Mouse (Mus musculus) limb, embryonic 11.5 days (tissue): Measurements from ENCODE around the gene Casq2. TPM values are rescaled to one million over a fixed set of nuclear protein-coding genes. Genes with fewer than 3 reads are reported as not detected.

Source experiments
- ATAC-seq: fragments of 200-750 bp; cut with Nextera tagmentation; 2 replicates; pipeline ENCODE4 v1.8.0; 2017; ENCODE audit warnings: low read depth; ENCODE audit not compliant: insufficient number of reproducible peaks, low FRiP score, low TSS enrichment
- DNase-seq: peaks from one replicate; pipeline ENCODE4 v3.0.0-alpha.2; 2015; ENCODE audit warnings: low spot score
- H3K27ac ChIP-seq: fragments of 300-500 bp; sonication (generic); replicated peaks from 2 replicates; pipeline ENCODE4 v1.5.1; 2014; ENCODE audit warnings: low read depth, mild to moderate bottlenecking, low read length
- H3K27me3 ChIP-seq: fragments of 300-500 bp; sonication (generic); 2 replicates; pipeline ENCODE4 v1.6.1; 2014; ENCODE audit warnings: mild to moderate bottlenecking, low read length, mixed read lengths; ENCODE audit not compliant: control insufficient read depth, insufficient read depth
- H3K36me3 ChIP-seq: fragments of 300-500 bp; sonication (generic); 2 replicates; pipeline ENCODE4 v1.6.1; 2014; ENCODE audit warnings: mild to moderate bottlenecking, low read length, moderate library complexity, mixed read lengths; ENCODE audit not compliant: control insufficient read depth, insufficient read depth
- H3K4me1 ChIP-seq: fragments of 300-500 bp; sonication (generic); 2 replicates; pipeline ENCODE4 v1.6.1; 2014; ENCODE audit warnings: low read length, mixed read lengths; ENCODE audit not compliant: control insufficient read depth, insufficient read depth
- H3K4me2 ChIP-seq: fragments of 300-500 bp; sonication (generic); 2 replicates; pipeline ENCODE4 v1.6.1; 2014; ENCODE audit warnings: low read depth, mild to moderate bottlenecking, moderate library complexity; ENCODE audit not compliant: severe bottlenecking
- H3K4me3 ChIP-seq: fragments of 300-500 bp; sonication (generic); 2 replicates; pipeline ENCODE4 v1.5.1; 2014; ENCODE audit warnings: low read depth, low read length
- H3K9ac ChIP-seq: fragments of 300-500 bp; sonication (generic); 2 replicates; pipeline ENCODE4 v1.6.1; 2014; ENCODE audit warnings: mild to moderate bottlenecking, low read length
- H3K9me3 ChIP-seq: fragments of 300-500 bp; sonication (generic); 2 replicates; pipeline ENCODE4 v1.6.1; 2016; ENCODE audit warnings: low read length; ENCODE audit not compliant: control insufficient read depth
- whole genome bisulfite sequencing: fragments of 180-500 bp; shearing (Covaris S2); extraction: QIAGEN DNeasy Blood & Tissue Kit; methylation state at CpG from one replicate; pipeline ENCODE4 v1.1.7; 2014; 5-methylcytosine and 5-hydroxymethylcytosine counted together
- polyA plus RNA-seq: library from polyadenylated mRNA; unstranded; fragments of >200 nt; fragmentation: Nextera tagmentation; extraction: Ambion mirVana; gene quantifications from 2 replicates; pipeline ENCODE4 v1.2.1, GENCODE M21; 2014

Gene Casq2
- polyA plus RNA-seq, 1 experiment from 2014 or later: 2.4 TPM

GRCm38 (mm10) chr3:102108201-102108600, 22.0 kb downstream of the Casq2 start:
- Histone ChIP-seq H3K27me3 (no peaks in the 10 kb centered on the region), H3K4me2 (no peak overlapping the region), H3K27ac (no peak overlapping the region), H3K9ac (no peak overlapping the region), H3K36me3 (no peaks in the 10 kb centered on the region), H3K4me3 (no peak overlapping the region), H3K4me1 (no peaks in the 10 kb centered on the region), H3K9me3 (no peaks in the 10 kb centered on the region)
- WGBS: 93% methylated on average over 3 of the region's 3 CpGs
- no peak for ATAC-seq
- DNase-seq: no peak

- WGBS: 88% methylated on average over 7 of the region's 7 CpGs
- no peak for ATAC-seq
- H3K4me2 ChIP-seq: no peak overlapping the region
Observed at GRCm38 (mm10) chr3:102111979-102112599, 25.9 kb downstream of the Casq2 start.

DNA sequence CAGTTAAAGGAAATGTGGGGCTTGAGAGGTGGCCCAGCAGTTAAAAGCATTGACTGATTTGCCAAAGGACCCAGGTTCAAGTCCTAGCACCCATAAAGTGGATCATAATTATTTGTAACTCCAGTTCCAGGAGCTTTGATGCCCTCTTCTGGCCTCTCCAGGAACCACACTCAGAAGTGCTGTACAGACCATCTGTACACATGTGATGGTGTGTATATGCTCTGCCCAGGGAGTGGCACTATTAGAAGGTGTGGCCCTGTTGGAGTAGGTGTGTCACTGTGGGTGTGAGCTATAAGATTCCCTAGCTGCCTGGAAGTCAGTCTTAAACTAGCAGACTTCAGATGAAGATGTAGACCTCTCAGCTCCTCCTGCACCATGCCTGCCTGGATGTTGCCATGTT, 34.7 kb downstream of the Casq2 start:
- Histone ChIP-seq H3K27ac (no peak overlapping the region), H3K27me3 (no peaks in the 10 kb centered on the region), H3K36me3 (no peaks in the 10 kb centered on the region), H3K9me3 (no peaks in the 10 kb centered on the region), H3K4me2 (no peak overlapping the region), H3K4me1 (no peaks in the 10 kb centered on the region), H3K4me3 (no peak overlapping the region), H3K9ac (no peak overlapping the region)
- ATAC-seq: no peak
- DNase-seq: no peak

More at GRCm38 (mm10) chr3:102111979-102112599, 25.9 kb downstream of the Casq2 start:
- DNase-seq: no peak
- H3K4me3 ChIP-seq: no peak overlapping the region
- no peaks in the 10 kb centered on the region for H3K36me3 ChIP-seq
- no peaks in the 10 kb centered on the region for H3K9me3 ChIP-seq
- H3K9ac ChIP-seq: no peak overlapping the region
- H3K4me1 ChIP-seq: no peaks in the 10 kb centered on the region
- H3K27ac ChIP-seq: no peak overlapping the region
- H3K27me3 ChIP-seq: no peaks in the 10 kb centered on the region

GRCm38 (mm10) chr3:102122046-102122445, 35.8 kb downstream of the Casq2 start:
- Histone ChIP-seq H3K9ac (no peak overlapping the region), H3K27ac (no peak overlapping the region), H3K9me3 (no peaks in the 10 kb centered on the region), H3K36me3 (no peaks in the 10 kb centered on the region), H3K4me3 (no peak overlapping the region), H3K4me2 (no peak overlapping the region), H3K4me1 (no peaks in the 10 kb centered on the region), H3K27me3 (no peaks in the 10 kb centered on the region)
- ATAC-seq (no peak), DNase-seq (peak; percentile 27)
- 71% methylated on average over 7 of the region's 7 CpGs for WGBS

DNA sequence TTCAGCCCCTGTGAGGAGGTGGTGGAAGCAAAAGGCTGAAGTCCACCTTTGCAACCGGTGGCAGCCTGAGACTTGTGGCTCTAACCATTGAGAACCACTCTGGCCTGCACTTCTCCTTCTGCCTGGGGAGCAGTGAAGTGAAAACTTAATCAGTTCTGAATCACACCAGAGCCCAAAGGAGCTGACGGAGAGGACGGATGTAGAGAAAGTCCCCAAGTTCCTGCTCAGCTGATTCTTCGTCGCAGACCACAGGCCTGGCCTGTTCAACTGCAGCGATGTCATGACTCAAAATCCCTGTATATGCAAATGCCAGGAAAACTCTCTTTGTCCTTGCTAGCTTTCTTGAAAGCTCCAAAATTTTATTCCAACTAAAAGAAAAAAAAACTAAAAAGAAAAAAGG, 37.4 kb downstream of the Casq2 start:
- H3K4me1 ChIP-seq: no peaks in the 10 kb centered on the region

GRCm38 (mm10) chr3:102125546-102125945, 39.3 kb downstream of the Casq2 start:
- Histone ChIP-seq H3K9me3 (no peaks in the 10 kb centered on the region), H3K9ac (no peak overlapping the region), H3K4me1 (no peaks in the 10 kb centered on the region), H3K27me3 (no peaks in the 10 kb centered on the region), H3K36me3 (no peaks in the 10 kb centered on the region), H3K4me2 (no peak overlapping the region), H3K4me3 (no peak overlapping the region), H3K27ac (no peak overlapping the region)
- 93% methylated on average over 1 of the region's 1 CpGs for WGBS
- no peak for DNase-seq
- ATAC-seq: no peak

More for the DNA sequence above, 37.4 kb downstream of the Casq2 start:
- H3K36me3 ChIP-seq: no peaks in the 10 kb centered on the region
- no peak overlapping the region for H3K4me3 ChIP-seq
- no peak overlapping the region for H3K4me2 ChIP-seq
- H3K27me3 ChIP-seq: no peaks in the 10 kb centered on the region
- DNase-seq: no peak
- H3K27ac ChIP-seq: no peak overlapping the region
- 88% methylated on average over 6 of the region's 6 CpGs for WGBS
- no peak overlapping the region for H3K9ac ChIP-seq
- no peaks in the 10 kb centered on the region for H3K9me3 ChIP-seq
- ATAC-seq: no peak

DNA sequence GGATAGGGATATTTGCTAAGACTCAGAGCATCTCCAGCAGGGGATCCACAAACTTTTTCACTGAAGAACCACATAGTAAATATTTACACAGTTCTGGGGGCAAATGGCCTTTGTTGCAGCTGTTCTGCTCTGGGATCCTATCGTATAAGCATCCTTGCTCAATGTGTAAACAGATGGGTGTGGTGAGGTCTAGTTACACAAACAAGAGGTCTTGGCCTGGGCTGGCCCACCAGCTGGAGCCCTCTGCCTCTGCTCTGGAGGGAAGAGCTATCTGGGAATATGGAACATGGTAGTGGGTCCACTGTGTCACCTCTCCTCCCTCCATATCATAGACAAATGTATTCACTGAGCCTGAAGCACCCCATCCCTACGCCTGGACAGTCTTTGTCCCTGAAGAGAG, 40.9 kb downstream of the Casq2 start:
- ATAC-seq (no peak), DNase-seq (no peak)
- Histone ChIP-seq H3K9ac (no peak overlapping the region), H3K27ac (no peak overlapping the region), H3K27me3 (no peaks in the 10 kb centered on the region), H3K36me3 (no peaks in the 10 kb centered on the region), H3K9me3 (no peaks in the 10 kb centered on the region), H3K4me1 (no peaks in the 10 kb centered on the region), H3K4me3 (no peak overlapping the region), H3K4me2 (no peak overlapping the region)
- 63% methylated on average over 2 of the region's 2 CpGs for WGBS

DNA sequence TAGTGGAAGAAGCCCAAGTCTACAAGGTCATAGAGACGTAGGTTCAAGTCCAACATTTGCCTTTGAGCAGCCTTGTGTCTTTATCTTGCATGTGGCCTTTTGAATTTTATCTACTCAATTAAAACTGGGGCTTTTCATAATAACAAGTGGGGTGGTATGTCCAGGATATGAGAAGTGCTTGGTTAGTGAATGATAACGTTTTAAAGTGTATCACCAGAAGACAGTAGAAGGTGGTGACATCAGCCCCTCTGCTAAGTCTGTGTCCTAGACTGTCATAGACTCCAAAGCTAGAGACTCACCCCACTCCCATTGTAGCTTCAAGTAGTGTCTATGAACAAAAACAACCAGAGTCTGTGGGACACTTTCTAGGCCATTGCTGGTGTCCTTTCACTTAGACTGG, 42.0 kb downstream of the Casq2 start:
- ATAC-seq: no peak
- Histone ChIP-seq H3K9me3 (no peaks in the 10 kb centered on the region), H3K27me3 (no peaks in the 10 kb centered on the region), H3K27ac (no peak overlapping the region), H3K4me3 (no peak overlapping the region), H3K4me2 (no peak overlapping the region), H3K9ac (no peak overlapping the region), H3K36me3 (no peaks in the 10 kb centered on the region), H3K4me1 (no peaks in the 10 kb centered on the region)
- WGBS: 88% methylated on average over 2 of the region's 2 CpGs
- DNase-seq: no peak

DNA sequence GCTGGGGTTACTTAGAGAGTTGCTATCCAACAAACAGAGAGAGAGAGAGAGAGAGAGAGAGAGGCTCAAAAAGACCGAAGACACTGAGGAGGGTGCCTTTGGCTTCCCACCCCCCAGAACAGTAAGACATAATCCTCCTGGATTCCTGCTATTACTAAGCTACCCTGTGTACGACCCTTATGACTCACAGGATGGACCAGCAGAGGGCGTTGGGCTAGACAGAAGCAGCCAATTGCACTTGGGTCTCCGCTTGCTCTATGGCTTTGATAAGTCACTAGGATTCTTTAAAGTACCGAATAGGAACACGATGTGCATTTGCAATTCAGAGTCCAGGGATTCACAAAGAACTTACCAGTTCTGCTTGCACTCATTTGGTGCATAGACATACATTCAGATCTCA, 44.3 kb downstream of the Casq2 start:
- no peaks in the 10 kb centered on the region for H3K36me3 ChIP-seq
- DNase-seq (no peak), ATAC-seq (no peak)
- H3K27me3 ChIP-seq: no peaks in the 10 kb centered on the region
- no peaks in the 10 kb centered on the region for H3K9me3 ChIP-seq
- no peak overlapping the region for H3K9ac ChIP-seq
- H3K27ac ChIP-seq: no peak overlapping the region
- WGBS: 73% methylated on average over 6 of the region's 6 CpGs
- no peak overlapping the region for H3K4me3 ChIP-seq
- no peak overlapping the region for H3K4me2 ChIP-seq
- H3K4me1 ChIP-seq: 0 out of 2 replicates have a peak, but pooled peaks cover under 1% of the 10 kb centered on the region
